Mouse (Mus musculus) liver, embryonic 14.5 days (tissue): ENCODE results near the gene Nsmce4a.

Source experiments
- CTCF ChIP-seq: IDR thresholded peaks from 2 replicates; pipeline ENCODE4 v1.5.1; 2016; ENCODE audit warnings: antibody characterized with exemption, low read depth, control low read depth
- EP300 ChIP-seq: IDR thresholded peaks from 2 replicates; pipeline ENCODE4 v1.6.1; 2016; ENCODE audit warnings: antibody characterized with exemption, low read depth

DNA sequence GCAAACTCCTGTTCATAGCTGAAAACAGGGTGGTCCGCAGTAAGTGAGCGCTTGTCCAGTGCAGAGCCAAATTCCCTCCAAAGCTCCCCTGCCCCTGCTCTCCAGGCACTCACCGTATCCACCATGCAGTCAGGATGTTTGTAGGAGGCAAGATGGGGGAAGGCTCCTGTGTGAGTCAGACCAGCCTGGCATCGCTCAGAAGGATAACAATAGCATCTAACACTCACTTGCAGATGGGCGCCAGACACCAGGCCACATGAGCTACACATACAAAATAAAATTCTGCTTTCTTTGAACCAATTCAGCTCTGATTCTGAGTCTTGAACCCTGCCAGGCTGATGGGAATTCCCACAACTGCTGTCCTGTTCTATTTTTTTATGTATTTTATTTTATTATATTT lies 30.6 kb upstream of the Nsmce4a start:
- TF ChIP-seq EP300, result no peak
- no peak for TF ChIP-seq CTCF
